Mouse (Mus musculus): ENCODE measurements around the gene 5830411N06Rik.

GRCm38 (mm10) chr7:140295746-140296145 is 48.7 kb downstream of the 5830411N06Rik start:
- TF ChIP-seq CTCF (IDR thresholded peaks at IDR 0.05; ENCODE audit: low read depth) = no peak
- no peak for TF ChIP-seq EP300 (IDR thresholded peaks at IDR 0.05; ENCODE audit: low read depth)
